Mouse (Mus musculus) lung, adult 2 months (tissue): ENCODE results near the gene Rab5c.
A peak's percentile ranks its signal among the peaks of the same experiment; 100 is the strongest.

Experiments
- CTCF ChIP-seq: fragments of 200-500 bp; IDR thresholded peaks from 2 replicates; pipeline ENCODE4 v1.5.1; 2011; ENCODE audit warnings: mild to moderate bottlenecking, low read length, control low read depth; ENCODE audit not compliant: insufficient read depth
- POLR2A ChIP-seq: fragments of 200-500 bp; IDR thresholded peaks from 2 replicates; pipeline ENCODE4 v1.6.1; 2011; ENCODE audit warnings: low read depth, mild to moderate bottlenecking, control low read depth, low read length, borderline replicate concordance; ENCODE audit errors: extremely low read depth

DNA sequence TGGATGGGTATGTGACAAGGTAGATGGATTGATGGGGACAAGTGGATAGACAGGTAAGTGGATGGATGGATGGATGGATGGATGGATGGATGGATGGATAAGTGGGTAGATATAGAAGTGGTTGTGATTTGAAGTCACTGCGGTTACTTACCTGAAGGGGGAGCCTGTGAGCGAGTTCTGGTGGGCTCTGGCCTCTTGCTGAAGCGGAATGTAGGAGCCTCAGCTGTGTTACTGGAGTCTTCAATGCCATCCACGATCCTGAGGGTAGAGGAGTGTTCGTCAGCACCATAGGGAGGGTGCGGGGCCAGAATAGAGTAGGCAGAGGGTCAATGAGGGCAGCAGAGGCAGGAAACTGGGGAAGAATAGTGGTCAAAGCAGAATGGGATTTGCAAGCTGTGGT is 7.1 kb upstream of the Rab5c start:
- no peak for TF ChIP-seq POLR2A
- TF ChIP-seq CTCF: peak; percentile 67
